Mouse (Mus musculus) liver, embryonic 15.5 days (tissue): ENCODE results near the gene Gldn. TPM values are rescaled to one million over a fixed set of nuclear protein-coding genes. Genes with fewer than 3 reads are reported as not detected.

ENCODE experiments used
- polyA plus RNA-seq: library from polyadenylated mRNA; unstranded; fragments of >200 nt; fragmentation: Nextera tagmentation; extraction: Ambion mirVana; gene quantifications from 2 replicates; pipeline ENCODE4 v1.2.1, GENCODE M21; 2015

The Gldn gene
- polyA plus RNA-seq, 1 experiment from 2014 or later, result not detected

Other genes with a start within 250 kb of the Gldn start
- gene Tnfaip8l3, start 218.1 kb upstream of the Gldn start, polyA plus RNA-seq, result 0.17 and 0.22 TPM in 2 replicates
- gene Cyp19a1, start 18.4 kb upstream of the Gldn start, polyA plus RNA-seq, result not detected in 2 replicates
- gene Dmxl2, start 215.1 kb downstream of the Gldn start, polyA plus RNA-seq, result 1.2 and 1.4 TPM in 2 replicates